Mouse (Mus musculus): Measurements from ENCODE around the gene Epb41l2. TPM values are rescaled to one million over a fixed set of nuclear protein-coding genes. Genes with fewer than 3 reads are reported as not detected.

Gene Epb41l2
- polyA plus RNA-seq, 1 experiment from 2014 or later = 41.8 TPM

GRCm38 (mm10) chr10:25438299-25438680 lies 78.7 kb downstream of the Epb41l2 start:
- no peak for ATAC-seq (replicated peaks; ENCODE audit: insufficient number of reproducible peaks, insufficient read depth, low FRiP score, low read depth)
- Histone ChIP-seq H3K9me3 (replicated peaks) (no peaks in the 10 kb centered on the region), H3K9ac (no peak overlapping the region), H3K27ac (no peak overlapping the region), H3K4me3 (no peak overlapping the region), H3K4me2 (no peak overlapping the region), H3K4me1 (replicated peaks) (peaks cover 24% of the 10 kb centered on the region), H3K36me3 (no peaks in the 10 kb centered on the region), H3K27me3 (no peaks in the 10 kb centered on the region)
- 76% methylated on average over 8 of the region's 8 CpGs for WGBS

GRCm38 (mm10) chr10:25439163-25439562 lies 79.6 kb downstream of the Epb41l2 start:
- 64% methylated on average over 4 of the region's 4 CpGs for WGBS
- no peak overlapping the region for H3K9ac ChIP-seq
- H3K4me1 ChIP-seq (replicated peaks) = peaks cover 16% of the 10 kb centered on the region
- H3K9me3 ChIP-seq (replicated peaks) = no peaks in the 10 kb centered on the region
- H3K27me3 ChIP-seq = no peaks in the 10 kb centered on the region
- no peak overlapping the region for H3K4me3 ChIP-seq
- no peak for ATAC-seq (replicated peaks; ENCODE audit: insufficient number of reproducible peaks, insufficient read depth, low FRiP score, low read depth)
- no peak overlapping the region for H3K4me2 ChIP-seq
- H3K36me3 ChIP-seq = peaks cover 7% of the 10 kb centered on the region
- no peak overlapping the region for H3K27ac ChIP-seq

DNA sequence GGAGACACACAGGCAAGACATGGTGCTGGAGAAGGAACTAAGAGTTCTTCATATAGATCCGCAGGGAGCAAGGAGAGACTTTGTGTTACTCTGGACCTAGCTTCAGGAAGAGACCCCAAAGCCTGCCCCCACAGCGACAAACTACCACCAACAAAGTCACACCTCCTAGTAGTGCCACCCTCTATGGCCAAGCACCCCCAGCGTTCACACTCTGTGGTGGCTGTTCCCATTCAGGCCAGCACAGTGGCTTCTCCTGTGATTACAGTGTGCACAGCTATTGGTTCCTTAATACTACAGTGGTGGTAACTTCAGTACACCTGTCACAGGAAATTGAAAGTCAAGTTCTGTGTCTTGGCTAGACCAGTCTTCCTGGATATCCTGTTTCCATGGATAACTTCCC lies 80.3 kb downstream of the Epb41l2 start:
- Histone ChIP-seq H3K4me1 (replicated peaks) (peaks cover 10% of the 10 kb centered on the region), H3K9ac (no peak overlapping the region), H3K27me3 (no peaks in the 10 kb centered on the region), H3K27ac (no peak overlapping the region), H3K36me3 (peaks cover 14% of the 10 kb centered on the region), H3K4me2 (no peak overlapping the region), H3K4me3 (no peak overlapping the region), H3K9me3 (replicated peaks) (no peaks in the 10 kb centered on the region)
- 88% methylated on average over 3 of the region's 3 CpGs for WGBS
- no peak for ATAC-seq (replicated peaks; ENCODE audit: insufficient number of reproducible peaks, insufficient read depth, low FRiP score, low read depth)

- Histone ChIP-seq H3K36me3 (peaks cover 16% of the 10 kb centered on the region), H3K4me1 (replicated peaks) (peaks cover 6% of the 10 kb centered on the region), H3K4me2 (no peak overlapping the region), H3K27me3 (no peaks in the 10 kb centered on the region), H3K27ac (no peak overlapping the region), H3K4me3 (no peak overlapping the region), H3K9me3 (replicated peaks) (no peaks in the 10 kb centered on the region), H3K9ac (no peak overlapping the region)
- ATAC-seq (replicated peaks; ENCODE audit: insufficient number of reproducible peaks, insufficient read depth, low FRiP score, low read depth) = no peak
- WGBS = 79% methylated on average over 7 of the region's 7 CpGs
Observed at GRCm38 (mm10) chr10:25441405-25441804, 81.8 kb downstream of the Epb41l2 start.

DNA sequence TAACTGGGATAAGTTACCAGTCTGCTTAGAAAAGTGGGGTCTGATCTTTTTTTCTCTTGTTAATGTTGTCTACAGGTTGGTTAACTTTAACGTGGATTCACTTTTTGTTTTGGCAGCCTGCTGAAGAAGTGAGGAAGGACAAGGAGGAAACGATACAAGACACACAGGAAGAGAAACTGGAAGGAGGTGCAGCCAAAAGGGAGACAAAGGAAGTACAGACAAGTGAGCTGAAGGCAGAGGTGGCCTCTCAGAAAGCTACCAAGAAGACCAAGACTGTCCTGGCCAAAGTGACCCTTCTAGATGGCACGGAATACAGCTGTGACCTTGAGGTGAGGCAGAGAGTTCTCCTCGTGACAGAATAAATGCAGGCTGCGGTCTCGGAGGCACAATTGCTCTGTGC lies 84.0 kb downstream of the Epb41l2 start:
- Histone ChIP-seq H3K9me3 (replicated peaks) (no peaks in the 10 kb centered on the region), H3K9ac (no peak overlapping the region), H3K4me2 (no peak overlapping the region), H3K36me3 (peaks cover 16% of the 10 kb centered on the region), H3K4me3 (no peak overlapping the region), H3K27ac (no peak overlapping the region), H3K4me1 (replicated peaks) (peaks cover 18% of the 10 kb centered on the region), H3K27me3 (no peaks in the 10 kb centered on the region)
- ATAC-seq (replicated peaks; ENCODE audit: insufficient number of reproducible peaks, insufficient read depth, low FRiP score, low read depth) = no peak
- WGBS = 72% methylated on average over 6 of the region's 6 CpGs

DNA sequence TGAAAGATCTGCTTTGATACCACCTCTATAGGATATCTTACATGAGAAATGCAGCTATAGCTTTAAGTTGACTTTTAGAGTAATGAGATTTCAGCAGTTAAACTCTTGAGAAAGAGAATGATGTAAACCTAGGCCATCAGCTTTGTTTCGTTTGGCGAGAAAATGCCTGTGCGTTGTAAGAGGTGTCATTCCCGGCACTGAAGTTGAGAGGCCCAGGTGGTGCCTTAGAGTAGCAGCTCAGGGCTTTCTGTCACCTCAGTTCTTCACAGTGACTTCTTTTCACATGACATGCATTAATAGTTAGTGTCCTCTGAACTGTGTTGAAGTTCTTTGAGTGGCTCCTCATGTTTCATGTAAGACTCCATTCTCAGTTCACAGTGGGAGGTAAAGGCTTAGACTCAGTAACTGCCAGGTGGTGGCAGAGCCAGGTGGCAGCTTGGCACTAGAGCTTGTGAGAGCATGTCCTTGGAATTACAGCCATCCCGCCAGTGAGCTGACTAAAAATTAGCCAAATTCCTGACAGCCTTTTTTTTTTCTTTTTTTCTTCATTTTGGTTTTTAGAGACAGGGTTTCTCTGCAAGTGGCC lies 84.7 kb downstream of the Epb41l2 start:
- 75% methylated on average over 5 of the region's 5 CpGs for WGBS
- no peak for ATAC-seq (replicated peaks; ENCODE audit: insufficient number of reproducible peaks, insufficient read depth, low FRiP score, low read depth)
- Histone ChIP-seq H3K4me2 (no peak overlapping the region), H3K36me3 (peaks cover 16% of the 10 kb centered on the region), H3K4me1 (replicated peaks) (peaks cover 23% of the 10 kb centered on the region), H3K27me3 (no peaks in the 10 kb centered on the region), H3K9me3 (replicated peaks) (no peaks in the 10 kb centered on the region), H3K27ac (no peak overlapping the region; the same call in 1 of the 2 replicates), H3K9ac (no peak overlapping the region), H3K4me3 (no peak overlapping the region)

GRCm38 (mm10) chr10:25446953-25447525 lies 87.4 kb downstream of the Epb41l2 start:
- 48% methylated on average over 5 of the region's 5 CpGs for WGBS
- Histone ChIP-seq H3K9ac (no peak overlapping the region; the same call in 1 of the 2 replicates), H3K36me3 (peaks cover 16% of the 10 kb centered on the region), H3K27ac (peak overlapping the region; percentile 62), H3K4me2 (no peak overlapping the region), H3K4me3 (no peak overlapping the region), H3K4me1 (replicated peaks) (peaks cover 27% of the 10 kb centered on the region), H3K9me3 (replicated peaks) (no peaks in the 10 kb centered on the region), H3K27me3 (no peaks in the 10 kb centered on the region)
- ATAC-seq (replicated peaks; ENCODE audit: insufficient number of reproducible peaks, insufficient read depth, low FRiP score, low read depth) = peak; percentile 53; the same call in 1 of the 2 replicates

DNA sequence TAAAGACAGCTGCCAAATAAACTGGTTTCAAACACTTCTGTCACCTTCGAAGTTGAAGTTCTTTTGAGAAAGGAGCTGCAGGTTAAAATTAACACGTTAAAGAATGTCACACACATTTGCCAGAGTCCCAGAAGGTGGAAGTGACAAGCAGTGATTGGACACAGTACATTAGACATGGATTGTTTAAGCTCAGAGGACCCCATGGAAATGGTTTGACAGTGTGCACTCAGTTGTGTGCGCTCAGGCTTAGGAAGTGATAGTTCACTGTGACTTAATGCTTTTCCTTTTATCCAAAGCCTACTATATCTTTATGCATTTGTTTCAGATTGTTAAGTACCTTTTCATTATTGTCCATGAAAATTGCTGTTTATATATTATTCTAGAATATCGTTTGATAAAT lies 89.1 kb downstream of the Epb41l2 start:
- Histone ChIP-seq H3K9me3 (replicated peaks) (no peaks in the 10 kb centered on the region), H3K27me3 (no peaks in the 10 kb centered on the region), H3K4me1 (replicated peaks) (peaks cover 27% of the 10 kb centered on the region), H3K9ac (no peak overlapping the region), H3K4me2 (no peak overlapping the region), H3K4me3 (no peak overlapping the region), H3K36me3 (peaks cover 15% of the 10 kb centered on the region), H3K27ac (peak overlapping the region; percentile 45)
- 59% methylated on average over 4 of the region's 4 CpGs for WGBS
- ATAC-seq (replicated peaks; ENCODE audit: insufficient number of reproducible peaks, insufficient read depth, low FRiP score, low read depth) = no peak

DNA sequence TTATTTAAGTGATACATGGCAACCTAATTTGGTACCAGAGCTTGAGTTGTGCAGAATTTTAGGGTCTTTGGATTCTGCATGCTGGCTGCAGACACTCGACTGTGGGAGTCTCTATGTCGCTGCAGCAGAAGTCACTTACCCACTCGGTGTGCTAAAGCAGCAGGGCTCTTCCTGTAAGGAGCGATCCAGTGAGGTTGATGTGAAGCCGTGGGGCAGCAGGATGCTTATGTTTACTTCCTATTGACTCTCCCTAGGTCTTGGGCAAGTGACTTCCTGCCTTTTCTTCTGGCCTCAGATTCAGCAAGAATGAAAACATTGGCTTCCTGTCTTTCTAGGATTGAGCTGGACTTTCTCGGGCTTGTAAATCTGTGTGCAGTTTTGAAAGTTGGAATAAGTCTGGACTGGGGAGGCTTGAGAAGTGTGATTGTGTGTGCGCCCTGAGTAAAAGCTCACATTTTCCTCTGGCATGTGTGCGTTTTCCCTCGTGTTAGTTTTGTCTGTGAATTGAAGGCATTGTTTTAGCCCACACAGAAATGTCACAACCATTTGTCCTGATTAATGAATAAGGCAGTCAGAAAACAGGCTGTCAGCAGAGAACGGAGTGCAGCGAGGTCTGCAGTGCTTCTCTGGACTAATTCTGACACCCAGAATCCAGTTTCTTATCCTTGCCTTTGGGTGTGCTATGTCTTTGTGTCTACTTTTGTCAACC lies 89.9 kb downstream of the Epb41l2 start:
- Histone ChIP-seq H3K4me3 (no peak overlapping the region), H3K4me2 (peak overlapping the region; percentile 16; the same call in 1 of the 2 replicates), H3K9me3 (replicated peaks) (no peaks in the 10 kb centered on the region), H3K27me3 (no peaks in the 10 kb centered on the region), H3K4me1 (replicated peaks) (peaks cover 27% of the 10 kb centered on the region), H3K36me3 (peaks cover 11% of the 10 kb centered on the region), H3K9ac (no peak overlapping the region), H3K27ac (peak overlapping the region; percentile 77)
- ATAC-seq (replicated peaks; ENCODE audit: insufficient number of reproducible peaks, insufficient read depth, low FRiP score, low read depth) = 0 out of 2 replicates have a peak, but pooled peaks have one; percentile 43
- 39% methylated on average over 11 of the region's 11 CpGs for WGBS

DNA sequence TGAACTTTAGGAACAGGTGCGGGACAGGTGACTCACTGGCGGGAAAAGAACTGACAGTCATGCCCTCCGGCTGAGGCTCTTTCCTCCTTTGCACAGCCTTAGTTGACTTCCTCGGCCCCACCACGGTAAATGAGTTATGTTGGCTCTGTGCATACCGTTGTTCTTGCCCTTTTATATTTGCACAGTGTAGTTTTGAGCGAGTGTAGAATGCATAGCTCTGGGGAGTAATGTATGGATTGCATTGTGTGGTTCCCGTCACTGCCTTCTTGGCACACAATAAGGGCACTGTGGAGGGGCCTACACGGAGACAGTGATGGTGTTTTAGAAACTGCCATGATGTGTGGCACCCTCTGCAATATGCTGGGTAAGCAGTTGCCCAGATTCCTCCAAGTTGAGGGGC lies 93.6 kb downstream of the Epb41l2 start:
- 89% methylated on average over 9 of the region's 9 CpGs for WGBS
- Histone ChIP-seq H3K27me3 (no peaks in the 10 kb centered on the region), H3K4me1 (replicated peaks) (peaks cover 15% of the 10 kb centered on the region), H3K4me3 (no peak overlapping the region), H3K9ac (no peak overlapping the region), H3K27ac (no peak overlapping the region), H3K4me2 (no peak overlapping the region), H3K36me3 (peaks cover 5% of the 10 kb centered on the region; the same call in 1 of the 2 replicates), H3K9me3 (replicated peaks) (no peaks in the 10 kb centered on the region)
- no peak for ATAC-seq (replicated peaks; ENCODE audit: insufficient number of reproducible peaks, insufficient read depth, low FRiP score, low read depth)

- Histone ChIP-seq H3K36me3 (peaks cover 5% of the 10 kb centered on the region; the same call in 1 of the 2 replicates), H3K4me3 (no peak overlapping the region), H3K27me3 (no peaks in the 10 kb centered on the region), H3K9ac (no peak overlapping the region), H3K27ac (no peak overlapping the region), H3K4me1 (replicated peaks) (peaks cover 10% of the 10 kb centered on the region), H3K4me2 (no peak overlapping the region), H3K9me3 (replicated peaks) (no peaks in the 10 kb centered on the region)
- 90% methylated on average over 10 of the region's 10 CpGs for WGBS
- no peak for ATAC-seq (replicated peaks; ENCODE audit: insufficient number of reproducible peaks, insufficient read depth, low FRiP score, low read depth)
Observed at GRCm38 (mm10) chr10:25453772-25454171, 94.2 kb downstream of the Epb41l2 start.
